Mouse (Mus musculus) urinary bladder, postnatal 0 days (tissue): Measurements from ENCODE around the gene Dstn. TPM values are rescaled to one million over a fixed set of nuclear protein-coding genes. Genes with fewer than 3 reads are reported as not detected.

Source experiments
- polyA plus RNA-seq: library from polyadenylated mRNA; unstranded; fragments of >200 nt; fragmentation: Nextera tagmentation; extraction: Ambion mirVana; gene quantifications from 2 replicates; pipeline ENCODE4 v1.2.1, GENCODE M21; 2015

Dstn gene
- 2,586 and 3,011 TPM in 2 replicates for polyA plus RNA-seq

DNA sequence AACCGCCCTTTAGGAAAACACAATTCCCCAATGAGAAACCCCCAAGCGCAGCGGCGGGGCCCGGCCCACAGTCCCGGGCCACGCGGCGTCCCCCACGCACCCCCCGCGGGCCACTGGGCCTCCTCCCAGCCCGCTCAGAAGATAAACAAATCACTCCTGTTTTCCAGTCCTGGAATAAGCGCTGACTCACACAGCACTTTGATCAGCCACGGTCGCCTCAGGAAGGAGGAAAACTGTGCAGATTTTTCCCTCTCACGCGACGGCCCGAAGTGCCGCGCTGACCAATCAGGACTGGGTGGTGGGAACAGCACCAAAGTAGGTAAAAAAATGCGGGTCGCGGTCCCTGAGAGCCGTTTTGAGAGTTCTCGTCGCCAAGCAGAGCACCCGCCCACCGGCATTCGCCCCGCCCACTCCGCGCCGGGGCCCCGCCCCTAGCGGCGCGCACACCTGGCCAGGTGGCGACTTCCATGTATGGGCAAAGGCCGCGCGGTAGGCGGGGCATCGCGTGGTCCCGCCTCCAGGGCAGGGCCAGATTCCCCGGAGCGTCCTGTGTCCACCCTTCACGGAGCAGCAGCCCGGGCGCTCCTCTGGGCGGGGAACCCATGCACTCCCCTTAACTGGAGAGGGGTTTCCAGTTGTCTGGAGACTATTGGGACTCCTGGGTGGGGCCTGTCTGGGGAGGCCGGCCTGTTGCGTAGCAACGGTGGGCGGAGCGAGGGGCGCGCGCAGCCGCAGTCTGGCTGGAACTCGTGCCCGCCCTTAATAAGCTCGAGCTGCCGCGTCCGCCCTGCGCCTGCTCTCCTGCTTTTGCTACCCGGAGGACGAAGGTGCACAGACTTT is at the start of gene Dstn:
Gene Dstn (plus strand): TSS at position 561 of the 840 bp plus-strand sequence.

Other genes starting within 250 kb of the Dstn start
- 1.6 and 2.0 TPM in 2 replicates for gene Bfsp1, start 52.1 kb upstream of the Dstn start, polyA plus RNA-seq
- 96.7 and 104 TPM in 2 replicates for gene Rrbp1, start 95.9 kb downstream of the Dstn start, polyA plus RNA-seq
- not detected in 2 replicates for gene Banf2, start 117.7 kb downstream of the Dstn start, polyA plus RNA-seq